Mouse (Mus musculus) liver, embryonic 14.5 days (tissue): ENCODE measurements at regions not wholly inside any gene's neighbourhood (a gene's known extent, or its start where the extent isn't known, plus 50 kb on each side); places are given as distances from the start of the nearest gene placed in this dataset.

Experiments used
- ATAC-seq: fragments of 200-750 bp; cut with Nextera tagmentation; 2 replicates; pipeline ENCODE4 v1.8.0; 2017; ENCODE audit warnings: moderate number of reproducible peaks, mild to moderate bottlenecking, moderate library complexity; ENCODE audit not compliant: insufficient read depth
- DNase-seq, 3 experiments: peaks; one replicate each; pipeline ENCODE4 v3.0.0-alpha.2; 2012 to 2013; ENCODE audit warnings: low read depth in 3 of 3, low spot score in 3 of 3
- H3K27ac ChIP-seq: fragments of 300-500 bp; sonication (generic); 2 replicates; pipeline ENCODE4 v1.5.1; 2014; ENCODE audit warnings: moderate library complexity, mild to moderate bottlenecking, control low read depth, inconsistent platforms
- H3K27me3 ChIP-seq: fragments of 300-500 bp; sonication (generic); 2 replicates; pipeline ENCODE4 v1.6.1; 2014; ENCODE audit warnings: mild to moderate bottlenecking, low read length, moderate library complexity; ENCODE audit not compliant: control insufficient read depth, insufficient read depth
- H3K36me3 ChIP-seq: fragments of 300-500 bp; sonication (generic); replicated peaks from 2 replicates; pipeline ENCODE4 v1.6.1; 2014; ENCODE audit warnings: low read depth; ENCODE audit not compliant: control insufficient read depth, insufficient read depth
- H3K4me1 ChIP-seq, 2 experiments: fragments of 200-500 bp in 1 of 2; fragments of 300-500 bp in 1 of 2; sonication (generic) in 1 of 2; replicated peaks; 2 replicates each; pipeline ENCODE4 v1.6.1; 2012 to 2014; ENCODE audit warnings: antibody characterized with exemption in 1 of 2, inconsistent platforms in 1 of 2, low read length in 1 of 2; ENCODE audit not compliant: control insufficient read depth in 2 of 2, insufficient read depth in 2 of 2
- H3K4me2 ChIP-seq: fragments of 300-500 bp; sonication (generic); 2 replicates; pipeline ENCODE4 v1.6.1; 2014; ENCODE audit warnings: low read depth, mild to moderate bottlenecking, control low read depth, moderate library complexity
- H3K4me3 ChIP-seq, 2 experiments: fragments of 200-500 bp in 1 of 2; fragments of 300-500 bp in 1 of 2; sonication (generic) in 1 of 2; 2 replicates each; pipeline ENCODE4 v1.5.1; 2012 to 2014; ENCODE audit warnings: low read depth in 2 of 2, low read length in 2 of 2, mild to moderate bottlenecking in 2 of 2, control low read depth in 1 of 2, inconsistent platforms in 1 of 2, moderate library complexity in 1 of 2; ENCODE audit not compliant: insufficient read depth in 1 of 2
- H3K9ac ChIP-seq: fragments of 300-500 bp; sonication (generic); replicated peaks from 2 replicates; pipeline ENCODE4 v1.6.1; 2014; ENCODE audit warnings: mild to moderate bottlenecking, control low read depth, moderate library complexity
- H3K9me3 ChIP-seq: fragments of 300-500 bp; sonication (generic); 2 replicates; pipeline ENCODE4 v1.6.1; 2016; ENCODE audit warnings: low read length, mixed read lengths; ENCODE audit not compliant: control insufficient read depth
- CTCF ChIP-seq: IDR thresholded peaks from 2 replicates; pipeline ENCODE4 v1.5.1; 2016; ENCODE audit warnings: antibody characterized with exemption, low read depth, control low read depth
- EP300 ChIP-seq: IDR thresholded peaks from 2 replicates; pipeline ENCODE4 v1.6.1; 2016; ENCODE audit warnings: antibody characterized with exemption, low read depth
- WGBS: fragments of 180-500 bp; shearing (Covaris S2); extraction: QIAGEN DNeasy Blood & Tissue Kit; methylation state at CpG from one replicate; pipeline ENCODE4 v1.1.7; 2014; ENCODE audit not compliant: insufficient replicate concordance; 5-methylcytosine and 5-hydroxymethylcytosine counted together

DNA sequence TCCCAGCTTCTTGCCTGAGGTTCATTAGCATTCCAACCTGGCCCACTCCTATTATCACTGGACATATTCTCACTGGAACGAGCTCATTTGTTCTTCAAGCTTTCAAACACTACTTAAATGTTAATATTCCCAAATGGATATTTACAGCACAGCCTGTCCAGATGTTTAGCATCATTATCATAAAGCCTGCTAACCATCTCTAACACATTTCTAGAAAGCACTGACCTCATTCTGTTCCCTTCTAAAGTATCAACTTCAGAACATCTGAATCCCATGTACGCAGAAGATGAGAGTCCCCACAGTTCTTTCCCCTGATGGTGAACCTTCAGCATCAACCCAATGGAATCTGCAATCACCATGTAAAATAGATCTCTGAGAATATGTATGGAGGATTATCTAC lies 651.1 kb downstream of the Adgrl2 start:
- WGBS = 69% methylated on average over 2 of the region's 2 CpGs
- DNase-seq = no peak

DNA sequence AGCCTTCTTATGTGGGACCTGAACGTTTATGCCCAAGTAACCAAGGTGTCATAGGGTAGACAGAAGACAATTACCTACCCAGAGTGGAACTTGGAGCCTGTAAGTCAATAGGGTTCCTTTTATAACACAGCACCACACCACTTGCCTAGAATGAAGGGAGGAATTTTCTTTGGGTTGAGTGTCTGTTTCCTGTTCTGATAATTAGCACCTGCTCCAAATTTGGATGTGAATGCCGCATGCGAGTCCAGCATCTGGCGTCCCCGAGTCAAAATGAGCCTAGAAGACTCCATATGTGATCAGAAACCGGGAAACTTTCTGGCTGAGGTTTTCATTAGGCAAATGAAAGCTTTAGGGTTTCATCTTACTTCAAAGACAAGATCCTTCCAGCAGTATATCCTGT lies 653.7 kb downstream of the Adgrl2 start:
- ATAC-seq (no peak), DNase-seq (no peak)
- TF ChIP-seq CTCF = no peak
- TF ChIP-seq EP300 = no peak
- H3K4me3 ChIP-seq = no peak overlapping the region
- H3K27ac ChIP-seq = no peak overlapping the region
- no peaks in the 10 kb centered on the region for H3K27me3 ChIP-seq
- H3K9ac ChIP-seq = no peak overlapping the region
- no peak overlapping the region for H3K4me2 ChIP-seq
- H3K4me1 ChIP-seq = no peaks in the 10 kb centered on the region
- H3K36me3 ChIP-seq = no peaks in the 10 kb centered on the region
- 33% methylated on average over 6 of the region's 6 CpGs for whole genome bisulfite sequencing
- no peaks in the 10 kb centered on the region for H3K9me3 ChIP-seq

More for the DNA sequence above, 651.1 kb downstream of the Adgrl2 start:
- Histone ChIP-seq H3K9ac (no peak overlapping the region), H3K36me3 (no peaks in the 10 kb centered on the region), H3K27ac (no peak overlapping the region), H3K9me3 (no peaks in the 10 kb centered on the region), H3K4me3 (no peak overlapping the region), H3K4me1 (no peaks in the 10 kb centered on the region), H3K4me2 (no peak overlapping the region), H3K27me3 (no peaks in the 10 kb centered on the region)
- no peak for ATAC-seq
- TF ChIP-seq CTCF = no peak
- no peak for TF ChIP-seq EP300

DNA sequence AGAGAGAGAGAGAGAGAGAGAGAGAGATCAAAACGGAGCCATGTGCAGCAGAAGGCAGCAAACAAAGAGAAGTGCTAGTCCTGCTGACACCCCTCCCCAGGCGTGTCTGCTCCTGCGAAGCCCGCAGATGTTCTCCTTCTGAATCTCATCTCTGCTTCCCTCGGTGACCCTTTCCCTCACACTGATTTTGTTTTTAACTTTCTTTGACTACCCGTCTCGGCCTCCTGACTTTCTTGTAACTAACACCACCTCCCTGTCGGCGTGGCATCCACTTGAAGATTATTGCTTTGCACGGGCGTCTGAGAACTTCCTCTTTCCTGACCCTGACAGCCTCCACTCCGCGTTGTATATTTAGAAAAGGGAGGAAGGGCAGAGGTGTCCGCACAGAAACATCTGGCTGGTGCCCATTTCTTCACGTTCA lies 654.3 kb downstream of the Adgrl2 start:
- DNase-seq (no peak), ATAC-seq (no peak)
- Histone ChIP-seq H3K4me1 (no peaks in the 10 kb centered on the region), H3K36me3 (no peaks in the 10 kb centered on the region), H3K27ac (no peak overlapping the region), H3K9me3 (no peaks in the 10 kb centered on the region), H3K4me3 (no peak overlapping the region), H3K4me2 (no peak overlapping the region; the same call in 1 of the 2 replicates), H3K9ac (no peak overlapping the region), H3K27me3 (no peaks in the 10 kb centered on the region)
- 10% methylated on average over 15 of the region's 15 CpGs for WGBS
- TF ChIP-seq CTCF (no peak), EP300 (no peak)

DNA sequence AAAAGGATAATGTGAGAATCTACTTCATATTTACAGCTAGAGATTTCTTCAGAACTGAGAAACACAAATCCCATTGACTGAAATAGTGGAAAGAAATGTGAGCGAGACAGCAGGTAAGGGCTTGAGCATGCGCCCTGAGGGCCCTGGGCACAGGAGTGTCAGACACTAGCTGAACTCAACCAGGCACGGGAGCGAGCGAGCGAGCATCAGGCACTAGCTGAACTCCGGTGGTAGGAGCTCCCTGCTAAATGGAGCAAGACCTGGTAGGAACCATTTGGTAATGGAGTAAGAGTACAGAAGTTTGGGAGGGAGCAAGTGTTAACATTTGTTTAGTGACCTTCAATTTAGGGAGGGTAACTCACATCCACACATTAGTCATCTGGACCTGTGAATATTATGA lies 654.7 kb downstream of the Adgrl2 start:
- Histone ChIP-seq H3K9ac (no peak overlapping the region), H3K4me3 (no peak overlapping the region), H3K36me3 (no peaks in the 10 kb centered on the region), H3K27ac (no peak overlapping the region), H3K9me3 (no peaks in the 10 kb centered on the region), H3K4me2 (no peak overlapping the region), H3K27me3 (no peaks in the 10 kb centered on the region), H3K4me1 (no peaks in the 10 kb centered on the region)
- TF ChIP-seq CTCF = no peak
- no peak for TF ChIP-seq EP300
- DNase-seq (no peak), ATAC-seq (no peak)
- 65% methylated on average over 7 of the region's 7 CpGs for WGBS

DNA sequence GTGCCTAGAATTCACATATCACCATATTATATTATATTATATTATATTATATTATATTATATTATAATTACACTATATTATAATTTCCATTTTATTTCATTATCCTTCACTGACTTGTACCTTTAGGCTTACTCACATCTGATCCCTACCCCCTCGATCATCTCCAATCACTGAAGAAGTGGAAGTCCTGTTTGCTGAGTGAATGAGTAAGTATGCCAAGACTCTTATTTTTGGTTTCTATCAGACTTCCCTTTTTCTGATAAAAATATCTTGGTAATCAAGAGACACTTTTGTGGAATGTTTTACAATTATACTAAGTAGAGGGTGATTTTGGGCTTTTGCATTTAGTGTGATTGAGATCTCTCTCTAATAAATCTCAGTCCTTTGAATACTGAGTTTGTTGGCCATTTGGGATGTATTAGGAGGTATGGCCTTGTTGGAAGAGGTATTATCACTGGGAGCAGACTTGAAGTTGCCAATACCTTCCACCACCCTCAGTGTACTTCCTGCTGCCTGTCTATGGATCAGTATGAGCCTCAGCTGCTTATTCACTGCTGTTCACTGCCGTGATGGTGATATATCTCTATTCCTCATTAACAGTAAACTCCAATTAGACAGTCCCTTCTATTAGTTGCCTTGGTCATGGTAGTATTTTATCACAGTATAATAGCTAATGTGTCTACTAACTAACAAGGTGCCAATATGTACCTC lies 665.3 kb downstream of the Adgrl2 start:
- ATAC-seq (no peak), DNase-seq (no peak)
- no peak for TF ChIP-seq CTCF
- no peak overlapping the region for H3K9ac ChIP-seq
- H3K4me3 ChIP-seq = no peak overlapping the region
- H3K9me3 ChIP-seq = no peaks in the 10 kb centered on the region
- no peaks in the 10 kb centered on the region for H3K27me3 ChIP-seq
- no peak overlapping the region for H3K4me2 ChIP-seq
- 49% methylated on average over 2 of the region's 2 CpGs for WGBS
- no peak overlapping the region for H3K27ac ChIP-seq
- H3K36me3 ChIP-seq = no peaks in the 10 kb centered on the region
- H3K4me1 ChIP-seq = no peaks in the 10 kb centered on the region
